Mouse (Mus musculus) gastrocnemius, postnatal 25 days (tissue): ENCODE measurements at regions not wholly inside any gene's neighbourhood (a gene's known extent, or its start where the extent isn't known, plus 50 kb on each side); places are given as distances from the start of the nearest gene placed in this dataset.

Source experiments
- DNase-seq: peaks from one replicate; pipeline ENCODE4 v3.0.0; 2022

DNA sequence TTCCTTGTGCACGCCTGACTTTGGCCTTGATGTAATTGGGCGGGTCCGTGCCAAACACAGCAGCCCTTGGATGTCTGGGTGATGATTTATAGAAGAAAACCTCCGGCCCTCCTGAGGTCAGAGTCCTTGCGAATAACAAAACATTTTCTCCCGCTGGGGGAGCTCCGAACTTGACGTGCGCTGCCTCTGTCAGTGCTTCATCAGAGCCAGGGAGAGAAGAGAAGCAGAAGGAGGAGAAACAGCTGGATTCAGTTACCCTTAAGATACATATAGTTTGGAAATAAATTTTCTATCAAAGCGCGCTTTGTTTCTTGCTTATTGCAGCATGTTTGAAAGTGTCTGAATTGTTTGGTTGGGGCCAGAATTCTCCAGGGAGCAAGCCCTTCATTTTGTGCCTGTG lies 225.2 kb upstream of the Myocd start:
- no peak for DNase-seq

GRCm38 (mm10) chr11:65490426-65490825 lies 220.6 kb upstream of the Myocd start:
- no peak for DNase-seq

DNA sequence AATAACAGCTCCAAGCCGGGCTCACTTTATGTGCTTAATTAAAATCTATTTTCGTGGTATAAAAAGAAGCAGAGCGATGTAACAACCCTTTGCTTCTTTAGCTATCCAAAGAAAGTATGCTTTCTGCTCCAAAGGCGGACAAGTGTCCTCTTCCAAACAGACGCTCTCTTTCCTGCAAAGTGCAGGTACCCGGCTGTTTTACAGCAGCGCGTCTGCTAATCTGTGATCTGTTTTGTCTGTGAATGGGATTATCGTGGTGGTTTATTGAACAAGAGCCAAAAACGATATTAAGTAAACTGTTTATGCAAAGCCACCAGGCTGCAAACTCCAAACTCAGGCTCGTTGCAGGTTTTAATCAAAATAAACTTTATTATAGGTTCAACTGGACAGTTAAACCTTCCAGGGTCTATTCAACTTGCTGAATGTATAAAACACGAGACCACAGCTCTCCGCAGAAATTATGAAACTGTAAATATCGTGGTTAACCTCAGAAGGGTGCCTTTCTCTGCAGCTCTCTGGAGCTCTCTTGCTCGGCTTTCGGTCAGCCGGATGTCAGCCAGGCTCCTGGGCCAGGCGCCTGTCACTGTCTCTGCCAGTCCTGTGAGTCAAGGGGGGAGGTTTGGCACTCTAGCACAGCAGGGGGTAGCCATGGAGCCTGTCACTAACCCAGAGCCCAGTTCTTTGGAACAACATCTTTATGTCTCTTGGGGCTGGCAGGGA lies 206.2 kb upstream of the Myocd start:
- no peak for DNase-seq

- peak; percentile 18 for DNase-seq
These were observed 205.5 kb upstream of the Myocd start for GRCm38 (mm10) chr11:65475302-65475701.

DNA sequence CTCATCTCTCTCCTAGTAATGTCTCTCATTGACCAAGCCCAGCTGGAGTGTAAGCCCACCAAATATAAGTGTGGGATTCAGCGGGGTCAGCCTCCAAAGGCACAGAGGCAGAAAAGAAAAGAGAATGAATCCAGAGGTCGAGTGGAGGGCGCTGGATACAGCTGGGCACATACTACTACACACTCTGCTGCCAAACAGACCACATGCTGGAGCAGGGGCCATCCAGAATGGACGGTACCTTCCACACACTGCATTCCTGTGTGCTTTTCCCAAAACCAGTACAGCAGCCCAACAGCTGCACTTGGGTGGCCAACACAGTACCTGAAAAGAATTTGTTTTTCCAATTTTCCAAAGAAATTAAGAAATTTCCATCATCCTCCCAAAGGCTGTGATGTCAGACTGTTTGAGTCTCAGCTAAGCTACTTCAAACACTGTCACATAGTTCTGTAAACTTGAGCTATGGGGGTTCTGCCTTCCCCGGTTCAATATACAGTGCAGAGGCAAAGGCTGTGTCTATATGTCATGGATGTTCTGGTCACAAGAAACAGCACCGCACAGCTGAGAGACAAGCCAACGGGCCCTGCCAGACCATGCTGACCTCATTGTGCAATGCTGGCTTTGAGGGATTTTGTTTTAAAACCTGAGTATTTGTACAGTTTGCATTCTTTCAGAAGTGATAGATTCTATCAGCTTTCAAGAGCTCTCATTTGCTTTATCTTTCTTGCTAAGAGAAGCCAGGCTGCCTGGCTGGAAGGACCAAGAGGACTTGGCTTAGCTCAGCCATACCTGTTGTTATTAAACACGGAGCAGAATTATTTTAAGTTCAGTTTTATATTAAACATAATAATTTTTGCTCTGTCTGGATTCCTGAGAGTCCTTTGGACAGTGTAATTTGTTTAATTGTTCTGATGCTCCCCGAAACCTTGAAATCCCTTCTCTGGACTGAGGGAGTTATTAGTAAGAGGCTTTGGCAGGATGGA lies 200.3 kb upstream of the Myocd start:
- DNase-seq = no peak

- DNase-seq = no peak
These were observed 191.3 kb upstream of the Myocd start for GRCm38 (mm10) chr11:65461044-65461443.

- no peak for DNase-seq
These were observed 178.6 kb upstream of the Myocd start for GRCm38 (mm10) chr11:65448436-65448835.

GRCm38 (mm10) chr11:65443466-65444024 lies 173.8 kb upstream of the Myocd start:
- DNase-seq = no peak

DNA sequence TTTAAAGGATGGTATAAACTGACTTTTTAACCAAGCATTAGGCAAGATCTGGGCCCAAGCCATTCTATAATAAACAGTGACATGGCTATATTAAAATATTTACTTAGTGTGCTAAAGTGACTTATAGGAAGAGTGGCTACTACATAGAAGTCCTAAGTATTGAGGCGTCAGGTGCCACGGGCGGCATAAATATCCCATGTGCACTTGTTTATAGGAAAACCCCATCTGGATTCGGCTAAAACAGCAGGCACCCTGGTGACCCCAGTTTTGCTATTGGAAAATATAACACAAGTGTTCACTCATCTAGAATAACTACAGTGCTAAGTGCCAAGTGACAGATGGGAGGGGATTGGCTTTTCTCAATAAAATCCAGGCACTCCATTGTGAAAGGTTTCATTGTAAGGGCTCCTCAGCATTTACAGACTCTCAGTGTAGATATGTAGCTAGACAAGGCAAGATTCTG lies 165.9 kb upstream of the Myocd start:
- no peak for DNase-seq

DNA sequence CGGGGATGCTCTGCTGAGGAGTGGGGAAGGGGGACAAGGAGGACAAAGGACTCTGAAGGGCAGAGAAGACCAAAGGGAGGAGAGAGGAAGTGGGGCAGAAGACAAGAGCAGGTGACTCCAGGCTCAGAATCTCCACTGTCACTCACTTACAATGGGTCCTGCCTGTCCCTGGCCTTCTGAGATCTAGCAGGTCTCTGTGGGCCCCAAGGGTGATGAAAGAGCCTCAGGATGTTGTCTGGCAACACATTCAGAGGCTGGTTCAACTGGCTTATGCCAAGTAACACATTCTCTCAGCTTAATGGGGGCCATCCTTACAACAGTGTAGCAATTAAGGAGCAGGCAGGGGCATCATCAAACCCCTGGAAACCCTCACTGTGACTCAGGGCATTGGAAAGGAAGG lies 152.1 kb upstream of the Myocd start:
- no peak for DNase-seq

DNA sequence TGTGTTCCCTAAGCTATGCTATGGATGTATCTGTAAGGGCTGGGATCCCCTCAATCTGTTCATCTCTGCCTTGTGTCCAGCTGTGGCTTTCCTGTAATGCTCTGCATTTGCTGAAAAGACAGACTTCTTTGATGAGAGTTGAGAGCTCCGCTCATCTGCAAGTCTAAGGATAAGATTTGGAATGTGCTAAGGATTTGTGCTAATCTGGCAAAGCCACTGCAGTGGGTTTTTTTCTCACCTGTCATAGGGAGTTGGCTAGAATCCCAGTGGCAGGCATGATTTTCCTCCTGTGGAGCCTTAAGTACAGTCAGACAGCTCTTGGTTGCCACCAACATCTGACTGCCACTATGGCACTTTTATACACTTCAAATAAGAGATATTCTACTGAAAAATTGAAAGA lies 138.8 kb upstream of the Myocd start:
- DNase-seq = no peak

- no peak for DNase-seq
These were observed 132.8 kb upstream of the Myocd start for GRCm38 (mm10) chr11:65402460-65403154.

DNA sequence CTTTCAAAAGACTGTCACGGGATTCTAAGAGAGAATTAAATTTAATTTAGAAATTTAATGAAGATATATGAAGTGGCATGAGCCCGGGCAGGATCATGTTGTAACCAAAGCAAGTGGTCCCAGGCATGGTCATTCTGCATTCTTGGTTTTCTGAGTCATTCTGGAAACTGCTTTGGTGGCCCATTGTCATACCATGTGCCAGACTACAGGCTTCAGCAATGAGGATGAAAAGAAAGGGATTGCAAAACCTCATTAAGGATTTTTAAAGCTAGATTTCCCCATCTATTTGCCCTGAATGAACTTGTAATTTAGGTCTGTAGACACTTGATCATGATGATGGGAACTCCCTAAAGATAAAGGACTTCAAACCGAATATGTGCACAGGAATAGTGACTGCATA lies 119.4 kb upstream of the Myocd start:
- DNase-seq = no peak

- DNase-seq = no peak
These were observed 116.7 kb upstream of the Myocd start for GRCm38 (mm10) chr11:65386291-65387061.

GRCm38 (mm10) chr11:65375361-65375760 lies 105.6 kb upstream of the Myocd start:
- DNase-seq = no peak

- no peak for DNase-seq
These were observed 103.3 kb upstream of the Myocd start for GRCm38 (mm10) chr11:65373136-65373535.

- no peak for DNase-seq
These were observed 102.6 kb upstream of the Myocd start for GRCm38 (mm10) chr11:65372309-65372811.

GRCm38 (mm10) chr11:65367825-65368224 lies 98.0 kb upstream of the Myocd start:
- DNase-seq = no peak

- no peak for DNase-seq
These were observed 97.0 kb upstream of the Myocd start for GRCm38 (mm10) chr11:65366677-65367370.

- no peak for DNase-seq
These were observed 96.2 kb upstream of the Myocd start for GRCm38 (mm10) chr11:65365751-65366559.
